Mouse (Mus musculus) bone marrow macrophage, adult 2 months (primary cell): ENCODE measurements at regions not wholly inside any gene's neighbourhood (a gene's known extent, or its start where the extent isn't known, plus 50 kb on each side); places are given as distances from the start of the nearest gene placed in this dataset.

Experiments
- CTCF ChIP-seq: IDR thresholded peaks from 2 replicates; pipeline ENCODE4 v1.5.1; 2012; ENCODE audit warnings: low read depth, mild to moderate bottlenecking, low read length, moderate library complexity
- POLR2A ChIP-seq: IDR thresholded peaks from 2 replicates; pipeline ENCODE4 v1.6.1; 2012; ENCODE audit warnings: mild to moderate bottlenecking, low read depth, low read length, borderline replicate concordance

DNA sequence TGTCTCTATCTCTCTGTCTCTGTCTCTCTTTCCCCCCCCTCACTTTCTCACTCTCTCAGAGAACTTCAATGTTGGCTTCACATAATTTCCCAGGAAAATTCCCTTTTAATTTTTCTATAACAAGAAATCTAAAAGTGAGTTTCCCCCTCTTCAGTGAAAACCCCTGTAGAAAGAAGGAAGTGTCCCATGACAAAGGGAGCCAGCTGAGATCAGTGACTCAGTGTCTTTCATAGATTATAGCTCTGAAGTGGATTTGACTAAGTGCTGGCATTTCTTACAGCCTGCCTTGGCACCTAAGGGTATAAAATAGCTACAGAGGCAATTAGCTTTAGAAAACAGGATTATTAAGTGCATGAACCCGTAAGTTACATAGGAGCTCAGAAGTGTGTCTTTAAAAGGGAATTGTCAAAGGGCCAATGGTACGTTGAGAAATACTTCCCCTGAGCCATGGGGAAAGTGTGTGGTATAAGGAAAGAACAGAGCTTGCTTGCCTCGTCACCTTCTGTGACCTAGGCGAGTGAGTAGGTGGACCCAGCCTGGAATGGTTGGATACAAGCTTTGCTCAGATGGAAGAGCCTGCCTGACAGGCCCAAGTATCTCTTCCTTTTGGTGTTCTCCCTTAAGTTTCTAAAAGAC, 137.3 kb upstream of the Prdm1 start:
- TF ChIP-seq CTCF (no peak), POLR2A (no peak)
